Mouse (Mus musculus): ENCODE data around the gene Nfat5.

Gene Nfat5

GRCm38 (mm10) chr8:107397665-107398064, 104.4 kb downstream of the Nfat5 start:
- DNase-seq (ENCODE audit: low read depth, low spot score): no peak

GRCm38 (mm10) chr8:107399495-107399894, 106.2 kb downstream of the Nfat5 start:
- no peak for DNase-seq (ENCODE audit: low read depth, low spot score)

GRCm38 (mm10) chr8:107401866-107402265, 108.6 kb downstream of the Nfat5 start:
- DNase-seq (ENCODE audit: low read depth, low spot score): no peak

GRCm38 (mm10) chr8:107403038-107403781, 109.9 kb downstream of the Nfat5 start, which contains the start of gene Nqo1:
Gene Nqo1, minus strand, starts transcription at chr8:107403206.
- DNase-seq (ENCODE audit: low read depth, low spot score): peak; percentile 99

- no peak for DNase-seq (ENCODE audit: low read depth, low spot score)
Observed at GRCm38 (mm10) chr8:107404057-107404456, 110.8 kb downstream of the Nfat5 start.

GRCm38 (mm10) chr8:107405935-107406334, 112.7 kb downstream of the Nfat5 start:
- DNase-seq (ENCODE audit: low read depth, low spot score): no peak

GRCm38 (mm10) chr8:107411391-107411790, 118.1 kb downstream of the Nfat5 start:
- DNase-seq (ENCODE audit: low read depth, low spot score): peak; percentile 82

- DNase-seq (ENCODE audit: low read depth, low spot score): no peak
Observed at GRCm38 (mm10) chr8:107412552-107412951, 119.3 kb downstream of the Nfat5 start.

- DNase-seq (ENCODE audit: low read depth, low spot score): no peak
Observed at GRCm38 (mm10) chr8:107413881-107414280, 120.6 kb downstream of the Nfat5 start.

- DNase-seq (ENCODE audit: low read depth, low spot score): no peak
Observed at GRCm38 (mm10) chr8:107417001-107417400, 123.7 kb downstream of the Nfat5 start.

GRCm38 (mm10) chr8:107424176-107424575, 130.9 kb downstream of the Nfat5 start:
- no peak for DNase-seq (ENCODE audit: low read depth, low spot score)

GRCm38 (mm10) chr8:107424597-107425229, 131.4 kb downstream of the Nfat5 start, which contains the start of gene Nob1:
Gene Nob1, minus strand, starts transcription at chr8:107425051.
- DNase-seq (ENCODE audit: low read depth, low spot score): peak; percentile 99

- DNase-seq (ENCODE audit: low read depth, low spot score): no peak
Observed at GRCm38 (mm10) chr8:107425230-107425597, 131.9 kb downstream of the Nfat5 start.
